Mouse (Mus musculus) MN1 (cell line): Measurements from ENCODE around the gene Shcbp1l.

ENCODE experiments used
- DNase-seq: peaks from one replicate; pipeline ENCODE4 v3.0.0-alpha.2; 2016; ENCODE audit warnings: low spot score

The Shcbp1l gene

GRCm38 (mm10) chr1:153424271-153424670 is 691 bp upstream of the Shcbp1l start:
- DNase-seq: no peak

- no peak for DNase-seq
Measured at GRCm38 (mm10) chr1:153431158-153431557, 6.2 kb downstream of the Shcbp1l start.

GRCm38 (mm10) chr1:153431701-153432100 is 6.7 kb downstream of the Shcbp1l start:
- DNase-seq: no peak

- no peak for DNase-seq
Measured at GRCm38 (mm10) chr1:153432329-153432728, 7.4 kb downstream of the Shcbp1l start.

- no peak for DNase-seq
Measured at GRCm38 (mm10) chr1:153433851-153434589, 9.1 kb downstream of the Shcbp1l start.

GRCm38 (mm10) chr1:153437536-153437935 is 12.6 kb downstream of the Shcbp1l start:
- no peak for DNase-seq

- no peak for DNase-seq
Measured at GRCm38 (mm10) chr1:153440752-153441151, 15.8 kb downstream of the Shcbp1l start.

GRCm38 (mm10) chr1:153441656-153442055 is 16.7 kb downstream of the Shcbp1l start:
- DNase-seq: no peak

- no peak for DNase-seq
Measured at GRCm38 (mm10) chr1:153443019-153443418, 18.1 kb downstream of the Shcbp1l start.

GRCm38 (mm10) chr1:153443632-153444031 is 18.7 kb downstream of the Shcbp1l start:
- no peak for DNase-seq

- DNase-seq: no peak
Measured at GRCm38 (mm10) chr1:153446120-153446831, 21.3 kb downstream of the Shcbp1l start.

- DNase-seq: peak; percentile 18
Measured at GRCm38 (mm10) chr1:153451237-153452154, 26.5 kb downstream of the Shcbp1l start.

GRCm38 (mm10) chr1:153453146-153453642 is 28.2 kb downstream of the Shcbp1l start:
- no peak for DNase-seq

GRCm38 (mm10) chr1:153456137-153456536 is 31.2 kb downstream of the Shcbp1l start:
- DNase-seq: no peak

GRCm38 (mm10) chr1:153461796-153462195 is 36.8 kb downstream of the Shcbp1l start:
- DNase-seq: no peak

GRCm38 (mm10) chr1:153479296-153479695 is 54.3 kb downstream of the Shcbp1l start:
- DNase-seq: no peak

- DNase-seq: peak; percentile 76
Measured at GRCm38 (mm10) chr1:153480386-153481024, 55.5 kb downstream of the Shcbp1l start.

GRCm38 (mm10) chr1:153481025-153481412 is 56.1 kb downstream of the Shcbp1l start:
- no peak for DNase-seq

- DNase-seq: no peak
Measured at GRCm38 (mm10) chr1:153485201-153485796, 60.3 kb downstream of the Shcbp1l start.

- peak; percentile 18 for DNase-seq
Measured at GRCm38 (mm10) chr1:153486120-153486519, 61.2 kb downstream of the Shcbp1l start.
